Mouse (Mus musculus) forebrain, embryonic 12.5 days (tissue): ENCODE measurements around the gene Cyp4a30b. TPM values are rescaled to one million over a fixed set of nuclear protein-coding genes. Genes with fewer than 3 reads are reported as not detected.
"Not testable (repeated sequence)": the region's sequence is repeated elsewhere in the genome, so short reads cannot be mapped to it uniquely, and the experiment has no call there.

Source experiments
- ATAC-seq: fragments of 200-750 bp; cut with Nextera tagmentation; 2 replicates; pipeline ENCODE4 v1.8.0; 2017; ENCODE audit warnings: moderate TSS enrichment; ENCODE audit not compliant: low FRiP score
- H3K27ac ChIP-seq: fragments of 300-500 bp; sonication (generic); 2 replicates; pipeline ENCODE4 v1.5.1; 2016; ENCODE audit warnings: mild to moderate bottlenecking
- H3K27me3 ChIP-seq: fragments of 300-500 bp; sonication (generic); 2 replicates; pipeline ENCODE4 v1.6.1; 2016; ENCODE audit warnings: mild to moderate bottlenecking
- H3K36me3 ChIP-seq: fragments of 300-500 bp; sonication (generic); replicated peaks from 2 replicates; pipeline ENCODE4 v1.6.1; 2016; ENCODE audit warnings: mild to moderate bottlenecking
- H3K4me1 ChIP-seq: fragments of 300-500 bp; sonication (generic); 2 replicates; pipeline ENCODE4 v1.6.1; 2016
- H3K4me2 ChIP-seq: fragments of 300-500 bp; sonication (generic); 2 replicates; pipeline ENCODE4 v1.6.1; 2016; ENCODE audit warnings: mild to moderate bottlenecking, moderate library complexity
- H3K4me3 ChIP-seq: fragments of 300-500 bp; sonication (generic); replicated peaks from 2 replicates; pipeline ENCODE4 v1.5.1; 2016; ENCODE audit warnings: mild to moderate bottlenecking
- H3K9ac ChIP-seq: fragments of 300-500 bp; sonication (generic); 2 replicates; pipeline ENCODE4 v1.6.1; 2016; ENCODE audit warnings: mild to moderate bottlenecking
- H3K9me3 ChIP-seq: fragments of 300-500 bp; sonication (generic); 2 replicates; pipeline ENCODE4 v1.6.1; 2016
- WGBS: fragments of 180-500 bp; shearing (Covaris S2); methylation state at CpG from one replicate; pipeline ENCODE4 v1.1.7; 2016; 5-methylcytosine and 5-hydroxymethylcytosine counted together
- polyA plus RNA-seq: library from polyadenylated mRNA; unstranded; fragments of >200 nt; fragmentation: Nextera tagmentation; extraction: Ambion mirVana; gene quantifications from 2 replicates; pipeline ENCODE4 v1.2.1, GENCODE M21; 2016

Gene Cyp4a30b
- polyA plus RNA-seq = not detected in 2 replicates

DNA sequence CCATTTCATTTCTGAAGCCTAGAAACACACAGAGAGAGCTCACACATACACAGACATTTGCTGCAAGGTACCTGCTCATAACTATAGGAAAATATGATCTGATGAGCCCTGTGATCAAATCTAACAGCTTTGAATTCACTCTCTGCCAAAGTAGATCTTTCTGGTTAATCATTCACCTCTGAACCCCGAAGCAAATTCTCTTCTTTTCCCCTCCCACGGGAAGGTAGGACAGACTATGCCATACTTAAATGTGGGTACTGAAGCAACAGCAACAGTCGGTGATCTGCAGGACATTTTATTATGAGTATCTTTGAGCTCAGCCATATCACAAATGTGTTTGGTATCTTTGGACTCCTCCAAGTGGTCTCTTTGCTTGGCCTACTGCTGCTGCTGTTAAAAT is at the start of gene Cyp4a30b:
Gene Cyp4a30b (plus strand): TSS at position 301 of the 400 bp plus-strand sequence.
- WGBS = 87% methylated on average over 3 of the region's 3 CpGs
- H3K4me2 ChIP-seq = no peak within 1 kb of the TSS
- no peak within 1 kb of the TSS for H3K4me3 ChIP-seq
- no peak within 1 kb of the TSS for H3K9ac ChIP-seq
- H3K27me3 ChIP-seq = no peaks in the 10 kb centered on the region
- no peaks in the 10 kb centered on the region for H3K36me3 ChIP-seq
- no peak within 1 kb of the TSS for H3K27ac ChIP-seq
- ATAC-seq = no peak
- no peaks in the 10 kb centered on the region for H3K4me1 ChIP-seq
- H3K9me3 ChIP-seq = no peaks in the 10 kb centered on the region

DNA sequence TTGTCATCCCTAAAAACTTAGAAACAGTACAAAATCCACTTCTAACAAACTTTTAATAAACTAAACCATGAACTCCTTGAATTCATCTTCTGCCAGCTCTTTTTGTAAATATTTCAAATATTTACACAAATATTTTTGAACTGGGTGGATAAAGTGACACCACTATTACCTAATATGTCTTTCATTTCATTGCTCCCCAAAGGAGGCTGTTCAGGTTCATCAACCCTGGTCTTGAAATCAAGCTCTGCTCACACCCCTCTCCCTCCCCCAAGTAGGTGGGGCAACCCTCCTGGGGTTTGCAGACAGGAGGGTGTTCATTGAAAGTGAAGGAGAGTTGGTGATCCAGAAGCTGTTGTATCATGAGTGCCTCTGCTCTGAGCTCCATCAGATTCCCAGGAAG is 41.1 kb upstream of the Cyp4a30b start, which contains the start of gene Cyp4a12b:
Gene Cyp4a12b (plus strand): TSS at position 301 of the 400 bp plus-strand sequence.
- not testable (repeated sequence) for H3K36me3 ChIP-seq, ATAC-seq, H3K4me1 ChIP-seq, H3K27ac ChIP-seq, H3K4me2 ChIP-seq, H3K4me3 ChIP-seq, H3K27me3 ChIP-seq, H3K9ac ChIP-seq, H3K9me3 ChIP-seq

DNA sequence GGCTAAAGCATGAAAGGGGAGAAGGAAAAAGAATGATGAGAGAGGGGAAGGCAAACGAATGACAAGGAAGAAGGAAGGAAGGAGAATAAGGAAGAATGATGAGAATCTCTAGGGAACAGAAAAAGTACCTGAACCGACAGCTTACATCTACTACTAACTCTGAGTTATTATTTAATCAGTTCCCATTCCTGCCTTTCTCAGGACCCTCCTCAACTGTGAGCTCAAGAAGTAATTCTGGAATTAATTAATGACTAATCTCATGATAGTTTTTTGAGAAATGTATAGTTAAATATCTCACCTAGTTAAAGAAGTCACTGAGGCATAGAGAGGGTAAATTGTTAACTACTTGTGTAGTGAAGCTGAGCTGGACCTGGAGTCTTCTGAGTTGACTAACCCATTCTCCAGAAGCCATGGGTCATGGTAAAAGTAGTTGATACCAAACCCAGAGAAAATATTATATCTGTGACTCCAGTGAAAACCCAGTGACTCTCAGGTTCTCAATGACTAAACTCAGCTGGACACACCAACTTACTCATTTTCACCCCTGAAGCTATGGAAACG is 1.7 kb upstream of the Cyp4a30b start:
- no peaks in the 10 kb centered on the region for H3K36me3 ChIP-seq
- no peaks in the 10 kb centered on the region for H3K4me1 ChIP-seq
- ATAC-seq = no peak
- WGBS = 74% methylated on average over 3 of the region's 3 CpGs
- no peak overlapping the region for H3K9ac ChIP-seq
- H3K4me2 ChIP-seq = no peak overlapping the region
- no peaks in the 10 kb centered on the region for H3K9me3 ChIP-seq
- H3K27ac ChIP-seq = no peak overlapping the region
- no peaks in the 10 kb centered on the region for H3K27me3 ChIP-seq
- no peak overlapping the region for H3K4me3 ChIP-seq

DNA sequence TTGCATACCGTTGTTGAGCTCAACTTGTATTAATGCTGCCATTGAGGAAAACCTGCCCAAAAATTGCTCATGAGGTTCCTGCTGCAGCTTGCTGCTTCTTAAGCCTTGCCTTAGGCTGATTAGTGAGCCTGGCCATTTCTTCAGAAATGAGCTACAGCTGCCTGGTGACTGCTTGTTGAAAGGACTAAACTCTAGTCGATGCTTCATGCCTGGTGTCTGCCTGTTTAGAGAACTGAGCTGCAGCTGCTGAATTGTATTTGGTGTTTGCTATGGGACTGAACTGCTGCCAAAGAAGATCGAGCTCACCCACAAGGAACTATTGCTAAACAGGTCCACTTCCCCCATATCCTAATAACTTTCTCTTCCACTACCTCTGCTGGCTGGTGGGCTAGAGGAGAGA is 21.2 kb downstream of the Cyp4a30b start:
- H3K9me3 ChIP-seq, H3K9ac ChIP-seq, H3K4me3 ChIP-seq, H3K4me2 ChIP-seq, H3K27ac ChIP-seq, ATAC-seq, H3K27me3 ChIP-seq, H3K4me1 ChIP-seq, H3K36me3 ChIP-seq: not testable (repeated sequence)
- WGBS = 84% methylated on average over 3 of the region's 3 CpGs

DNA sequence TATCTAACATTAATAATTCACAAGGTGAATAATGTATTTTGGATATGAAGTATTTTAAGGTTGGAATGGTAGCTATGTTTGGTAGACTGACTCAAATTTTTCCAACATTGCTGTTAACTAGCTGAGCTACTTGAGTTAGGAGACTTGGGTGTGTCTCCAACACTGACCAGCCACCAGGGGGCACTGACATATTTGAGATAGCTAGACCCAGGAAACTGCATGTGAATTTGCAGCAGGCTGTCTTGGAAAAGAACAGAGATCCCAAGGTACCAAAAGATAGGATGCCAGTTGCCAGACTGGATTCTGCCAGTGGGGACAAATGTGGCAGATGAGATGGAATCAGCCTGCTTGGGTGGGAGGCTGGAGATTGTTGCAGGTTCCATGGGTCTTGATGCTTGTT is 23.6 kb downstream of the Cyp4a30b start:
- H3K4me1 ChIP-seq, H3K27ac ChIP-seq, H3K9me3 ChIP-seq, H3K4me2 ChIP-seq, H3K9ac ChIP-seq, H3K27me3 ChIP-seq, H3K4me3 ChIP-seq, H3K36me3 ChIP-seq, ATAC-seq: not testable (repeated sequence)

DNA sequence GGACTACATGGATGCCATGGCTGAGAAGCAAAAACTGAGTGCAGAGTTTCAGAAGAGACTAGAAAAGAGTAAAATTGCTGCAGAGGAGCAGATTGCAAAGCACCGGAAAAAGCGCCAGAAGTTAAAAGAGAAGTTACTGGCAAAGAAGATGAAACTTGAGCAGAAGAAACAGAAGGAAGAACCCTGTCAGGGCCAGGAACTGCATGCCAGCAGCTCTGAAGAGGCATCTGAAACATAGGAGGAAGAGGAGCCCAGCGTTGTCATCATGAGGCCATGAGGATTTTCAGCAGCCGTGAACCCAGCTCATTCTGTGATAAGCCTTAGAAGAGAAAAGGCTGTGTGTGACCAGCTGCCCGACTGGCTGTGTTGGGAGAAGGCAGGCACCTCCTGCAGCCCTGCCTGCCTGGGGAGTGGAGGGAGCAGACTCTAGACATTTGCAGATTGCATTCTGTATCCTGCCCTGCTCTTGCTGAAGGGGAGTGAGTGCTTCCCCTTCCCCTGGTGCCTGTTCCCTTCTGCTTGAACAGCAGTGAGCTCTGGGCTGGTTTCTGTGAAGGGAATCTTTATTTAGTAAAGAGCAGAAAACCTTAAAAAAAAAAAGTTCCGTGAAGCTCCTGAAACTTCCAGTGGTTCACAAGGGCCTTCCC is 28.7 kb downstream of the Cyp4a30b start:
- Histone ChIP-seq H3K36me3 (no peaks in the 10 kb centered on the region), H3K4me2 (no peak overlapping the region), H3K9me3 (no peaks in the 10 kb centered on the region), H3K27me3 (no peaks in the 10 kb centered on the region), H3K4me1 (no peaks in the 10 kb centered on the region), H3K27ac (no peak overlapping the region), H3K9ac (no peak overlapping the region), H3K4me3 (no peak overlapping the region)
- no peak for ATAC-seq
- 79% methylated on average over 6 of the region's 6 CpGs for WGBS

DNA sequence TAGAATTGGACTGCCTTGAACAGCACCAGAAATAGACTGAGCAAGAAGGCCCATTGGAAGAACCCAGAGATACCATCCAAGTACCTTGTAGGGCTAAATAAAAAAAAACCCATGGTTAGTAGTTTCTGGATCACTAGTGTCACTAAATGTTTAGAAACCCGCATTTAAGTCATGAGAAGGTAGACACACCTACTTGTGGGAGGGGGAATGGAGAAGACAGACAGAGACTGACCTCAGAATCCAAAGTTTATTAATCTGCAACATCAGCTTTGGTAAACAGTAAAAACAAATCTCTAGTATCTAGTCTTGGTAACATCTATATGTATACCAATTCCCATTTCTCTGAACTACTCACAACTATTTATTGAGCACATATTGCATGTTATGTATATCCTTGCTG is 43.6 kb downstream of the Cyp4a30b start, which contains the start of gene Cyp4a14:
Gene Cyp4a14 (minus strand): TSS at position 142 of the 400 bp plus-strand sequence.
- 96% methylated on average over 1 of the region's 1 CpGs for WGBS
- no peaks in the 10 kb centered on the region for H3K27me3 ChIP-seq
- no peak within 1 kb of the TSS for H3K9ac ChIP-seq
- no peak for ATAC-seq
- H3K4me3 ChIP-seq = no peak within 1 kb of the TSS
- no peaks in the 10 kb centered on the region for H3K9me3 ChIP-seq
- no peak within 1 kb of the TSS for H3K27ac ChIP-seq
- H3K4me2 ChIP-seq = no peak within 1 kb of the TSS
- H3K4me1 ChIP-seq = no peaks in the 10 kb centered on the region
- H3K36me3 ChIP-seq = no peaks in the 10 kb centered on the region

DNA sequence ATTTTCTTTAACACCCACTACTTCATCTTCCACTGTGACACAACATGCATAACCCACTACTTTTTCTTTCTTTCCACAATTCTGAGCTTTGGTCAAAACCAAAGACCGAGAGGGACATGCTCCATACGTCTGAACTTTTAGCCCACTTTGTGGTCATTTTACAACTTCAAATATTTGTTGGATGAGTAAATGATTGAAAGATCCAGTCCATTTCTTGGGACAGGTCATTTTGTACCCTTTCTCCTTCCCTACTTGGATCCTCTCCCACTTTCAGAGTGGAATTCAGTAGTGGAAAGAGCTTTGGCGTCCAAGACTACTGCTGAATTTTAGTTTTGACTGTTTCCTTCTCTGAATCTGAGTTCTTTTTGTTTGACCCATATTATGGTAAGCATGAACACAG is 45.1 kb downstream of the Cyp4a30b start:
- Histone ChIP-seq H3K27ac (no peak overlapping the region), H3K4me3 (no peak overlapping the region), H3K36me3 (no peaks in the 10 kb centered on the region), H3K9ac (no peak overlapping the region), H3K27me3 (no peaks in the 10 kb centered on the region), H3K4me1 (no peaks in the 10 kb centered on the region), H3K9me3 (no peaks in the 10 kb centered on the region), H3K4me2 (no peak overlapping the region)
- no peak for ATAC-seq
- 93% methylated on average over 3 of the region's 3 CpGs for WGBS

DNA sequence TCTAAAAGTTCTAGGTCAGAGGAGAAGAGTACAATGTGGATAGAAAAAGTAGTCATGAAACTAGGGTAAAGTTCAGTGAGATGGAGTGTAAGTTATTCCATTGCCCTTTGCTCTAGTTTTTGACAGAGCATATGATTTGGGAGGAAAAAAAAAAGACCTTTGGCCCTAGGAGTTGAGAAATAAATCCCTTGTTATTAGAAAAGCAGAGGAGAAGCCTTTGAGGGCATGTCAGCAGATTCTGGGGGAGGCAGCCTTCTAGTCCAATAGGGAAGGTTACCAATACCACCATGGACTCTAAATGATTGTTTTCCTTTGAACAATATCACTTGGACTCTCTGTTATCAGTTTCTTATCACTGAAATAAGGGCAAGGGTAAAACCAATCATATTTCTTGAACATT is 61.6 kb downstream of the Cyp4a30b start:
- H3K9me3 ChIP-seq, H3K4me3 ChIP-seq, H3K4me1 ChIP-seq, H3K36me3 ChIP-seq, H3K27ac ChIP-seq, H3K9ac ChIP-seq, ATAC-seq, H3K27me3 ChIP-seq, H3K4me2 ChIP-seq: not testable (repeated sequence)

DNA sequence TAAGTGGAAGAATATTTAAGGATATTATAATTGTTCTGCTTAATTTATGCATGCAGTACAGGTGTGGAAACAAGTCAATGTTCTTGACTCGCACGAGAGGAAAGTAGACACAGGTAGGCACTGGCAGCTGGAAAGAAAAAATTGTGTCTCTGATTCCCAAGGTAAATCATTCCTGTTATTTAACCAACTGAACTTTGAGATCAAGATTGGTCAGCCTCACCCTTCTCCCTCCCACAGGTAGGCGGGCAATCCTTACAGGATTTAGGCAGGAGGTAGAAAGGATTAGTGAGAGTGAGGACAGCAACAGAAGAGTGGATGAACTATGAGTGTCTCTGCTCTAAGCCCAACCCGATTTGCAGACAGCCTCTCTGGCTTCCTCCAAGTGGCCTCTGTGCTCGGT is 65.6 kb downstream of the Cyp4a30b start, which contains the start of gene Cyp4a10:
Gene Cyp4a10 (plus strand): TSS at position 265 of the 400 bp plus-strand sequence.
- not testable (repeated sequence) for H3K27ac ChIP-seq, H3K36me3 ChIP-seq, H3K4me1 ChIP-seq, H3K4me3 ChIP-seq, H3K9ac ChIP-seq, H3K27me3 ChIP-seq, H3K4me2 ChIP-seq, ATAC-seq, H3K9me3 ChIP-seq
- WGBS = 87% methylated on average over 5 of the region's 5 CpGs

DNA sequence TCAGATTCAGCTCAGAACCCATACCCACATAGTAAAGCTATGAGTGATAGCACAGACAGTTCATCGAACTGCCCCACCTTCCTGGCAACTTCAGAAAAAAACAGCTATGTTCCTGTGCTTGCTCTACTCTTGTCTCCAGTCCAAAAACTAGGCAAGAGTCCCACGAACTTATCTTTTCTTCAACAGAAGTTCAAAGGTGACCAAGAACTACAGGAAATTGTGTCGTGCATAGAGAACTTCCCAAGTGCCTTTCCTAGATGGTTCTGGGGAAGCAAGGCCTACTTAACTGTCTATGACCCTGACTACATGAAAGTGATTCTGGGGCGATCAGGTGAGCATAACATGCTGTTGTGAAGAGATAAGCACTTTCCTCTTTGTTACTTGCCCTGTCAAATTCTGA is 67.0 kb downstream of the Cyp4a30b start:
- H3K4me3 ChIP-seq = no peak overlapping the region
- H3K4me1 ChIP-seq = no peaks in the 10 kb centered on the region
- H3K4me2 ChIP-seq = no peak overlapping the region
- H3K27me3 ChIP-seq = no peaks in the 10 kb centered on the region
- no peaks in the 10 kb centered on the region for H3K36me3 ChIP-seq
- H3K27ac ChIP-seq = no peak overlapping the region
- ATAC-seq = no peak
- H3K9ac ChIP-seq = no peak overlapping the region
- WGBS = 86% methylated on average over 4 of the region's 4 CpGs
- no peaks in the 10 kb centered on the region for H3K9me3 ChIP-seq
